Mouse (Mus musculus) limb, embryonic 14.5 days (tissue): Measurements from ENCODE around the gene Tmtc4. TPM values are rescaled to one million over a fixed set of nuclear protein-coding genes. Genes with fewer than 3 reads are reported as not detected.

Source experiments
- ATAC-seq: fragments of 200-750 bp; cut with Nextera tagmentation; 2 replicates; pipeline ENCODE4 v1.8.0; 2017; ENCODE audit warnings: low read depth, moderate number of reproducible peaks, moderate TSS enrichment; ENCODE audit not compliant: low FRiP score
- DNase-seq: peaks from one replicate; pipeline ENCODE4 v3.0.0-alpha.2; 2015; ENCODE audit warnings: low spot score
- H3K27ac ChIP-seq: fragments of 300-500 bp; sonication (generic); replicated peaks from 2 replicates; pipeline ENCODE4 v1.5.1; 2014; ENCODE audit warnings: low read depth, mild to moderate bottlenecking, low read length, moderate library complexity, mixed read lengths
- H3K27me3 ChIP-seq: fragments of 300-500 bp; sonication (generic); 2 replicates; pipeline ENCODE4 v1.6.1; 2014; ENCODE audit warnings: low read length, mixed read lengths; ENCODE audit not compliant: control insufficient read depth, insufficient read depth
- H3K36me3 ChIP-seq: fragments of 300-500 bp; sonication (generic); 2 replicates; pipeline ENCODE4 v1.6.1; 2014; ENCODE audit warnings: mild to moderate bottlenecking, low read length, moderate library complexity, mixed read lengths; ENCODE audit not compliant: control insufficient read depth, insufficient read depth
- H3K4me1 ChIP-seq: fragments of 300-500 bp; sonication (generic); 2 replicates; pipeline ENCODE4 v1.6.1; 2014; ENCODE audit warnings: antibody characterized with exemption, low read length, mixed read lengths; ENCODE audit not compliant: control insufficient read depth, insufficient read depth
- H3K4me2 ChIP-seq: fragments of 300-500 bp; sonication (generic); replicated peaks from 2 replicates; pipeline ENCODE4 v1.6.1; 2014; ENCODE audit warnings: low read depth, mild to moderate bottlenecking, low read length, moderate library complexity; ENCODE audit not compliant: severe bottlenecking
- H3K4me3 ChIP-seq: fragments of 300-500 bp; sonication (generic); replicated peaks from 2 replicates; pipeline ENCODE4 v1.5.1; 2014; ENCODE audit warnings: low read length
- H3K9ac ChIP-seq: fragments of 300-500 bp; sonication (generic); 2 replicates; pipeline ENCODE4 v1.6.1; 2014; ENCODE audit warnings: mild to moderate bottlenecking, low read depth, low read length, moderate library complexity; ENCODE audit not compliant: severe bottlenecking
- H3K9me3 ChIP-seq: fragments of 300-500 bp; sonication (generic); 2 replicates; pipeline ENCODE4 v1.6.1; 2016; ENCODE audit warnings: low read length; ENCODE audit not compliant: control insufficient read depth
- POLR2A ChIP-seq: fragments of 200-500 bp; IDR thresholded peaks from 2 replicates; pipeline ENCODE4 v1.8.0; 2012; ENCODE audit warnings: inconsistent platforms, mild to moderate bottlenecking, moderate library complexity, borderline replicate concordance; ENCODE audit not compliant: insufficient read depth, insufficient read length; ENCODE audit errors: extremely low read depth
- WGBS: fragments of 180-500 bp; shearing (Covaris S2); extraction: QIAGEN DNeasy Blood & Tissue Kit; methylation state at CpG from one replicate; pipeline ENCODE4 v1.1.7; 2014; 5-methylcytosine and 5-hydroxymethylcytosine counted together
- polyA plus RNA-seq, 2 experiments: library from polyadenylated mRNA; depleted of rRNA in 1 of 2; stranded (reverse) in 1 of 2; unstranded in 1 of 2; fragments of >200 nt; fragmentation: Nextera tagmentation in 1 of 2; extraction: Ambion mirVana in 1 of 2; gene quantifications; 2 replicates each; pipeline versions ENCODE4 v1.2.1 to v1.2.3; 2012 to 2014

Gene Tmtc4
- polyA plus RNA-seq, 2 experiments = 20.9 to 25.5 TPM

DNA sequence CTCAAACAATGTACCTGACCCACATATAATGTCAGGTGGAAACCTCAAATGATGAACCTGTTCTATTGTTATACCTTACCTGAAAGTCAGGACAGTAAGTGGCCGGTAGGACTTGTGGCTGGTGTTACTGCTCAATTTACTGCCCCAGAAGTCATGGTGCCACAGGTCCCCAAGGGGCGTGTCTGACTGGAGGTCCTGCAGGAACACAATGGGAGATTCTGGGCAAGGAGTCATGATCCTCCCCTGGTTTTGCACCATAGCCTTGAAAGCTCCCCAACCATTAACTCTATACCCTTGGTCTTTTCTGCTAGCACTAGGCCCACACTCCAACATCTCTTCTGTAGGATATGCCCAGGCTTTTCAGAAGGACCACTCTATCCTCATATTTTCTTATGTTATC is 10.7 kb downstream of the Tmtc4 start:
- DNase-seq (no peak), ATAC-seq (no peak)
- WGBS = 91% methylated on average over 2 of the region's 2 CpGs
- H3K36me3 ChIP-seq = peaks cover 35% of the 10 kb centered on the region
- no peaks in the 10 kb centered on the region for H3K27me3 ChIP-seq
- no peak for TF ChIP-seq POLR2A
- no peaks in the 10 kb centered on the region for H3K4me1 ChIP-seq
- no peaks in the 10 kb centered on the region for H3K9me3 ChIP-seq
- no peak overlapping the region for H3K9ac ChIP-seq
- H3K27ac ChIP-seq = no peak overlapping the region
- H3K4me2 ChIP-seq = no peak overlapping the region
- H3K4me3 ChIP-seq = no peak overlapping the region

DNA sequence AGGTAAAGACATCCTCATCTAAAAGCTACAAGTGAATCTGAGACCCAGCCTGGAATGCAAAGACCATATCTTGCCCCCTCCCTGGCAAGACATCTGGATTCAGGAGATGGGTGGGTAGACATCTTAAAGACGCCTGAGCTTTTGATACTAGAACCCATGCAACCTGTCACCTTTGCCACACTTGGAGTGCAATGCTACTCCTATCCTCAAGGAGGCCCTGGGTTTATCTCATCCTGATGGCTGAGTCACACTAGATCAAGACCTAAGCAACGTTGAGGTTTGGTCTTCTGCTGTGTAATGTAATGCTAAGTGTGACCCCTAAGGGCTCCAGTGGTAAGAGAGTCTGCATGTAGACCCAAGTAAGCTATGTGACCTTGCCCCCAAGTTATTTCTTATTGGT is 15.8 kb downstream of the Tmtc4 start:
- Histone ChIP-seq H3K4me3 (no peak overlapping the region), H3K9ac (no peak overlapping the region), H3K4me1 (no peaks in the 10 kb centered on the region), H3K27ac (no peak overlapping the region), H3K9me3 (no peaks in the 10 kb centered on the region), H3K4me2 (no peak overlapping the region), H3K36me3 (peaks cover 43% of the 10 kb centered on the region), H3K27me3 (no peaks in the 10 kb centered on the region)
- 62% methylated on average over 2 of the region's 2 CpGs for WGBS
- no peak for TF ChIP-seq POLR2A
- ATAC-seq (no peak), DNase-seq (no peak)

GRCm38 (mm10) chr14:122957941-122958340 is 25.9 kb downstream of the Tmtc4 start:
- H3K9ac ChIP-seq = no peak overlapping the region
- DNase-seq (no peak), ATAC-seq (no peak)
- TF ChIP-seq POLR2A = no peak
- WGBS = 80% methylated on average over 8 of the region's 8 CpGs
- no peak overlapping the region for H3K4me2 ChIP-seq
- no peak overlapping the region for H3K27ac ChIP-seq
- 0 out of 2 replicates have a peak, but pooled peaks cover 3% of the 10 kb centered on the region for H3K4me1 ChIP-seq
- no peaks in the 10 kb centered on the region for H3K27me3 ChIP-seq
- H3K9me3 ChIP-seq = no peaks in the 10 kb centered on the region
- H3K36me3 ChIP-seq = no peaks in the 10 kb centered on the region
- no peak overlapping the region for H3K4me3 ChIP-seq

GRCm38 (mm10) chr14:122953331-122953730 is 30.5 kb downstream of the Tmtc4 start:
- no peaks in the 10 kb centered on the region for H3K9me3 ChIP-seq
- no peak overlapping the region for H3K4me3 ChIP-seq
- 17% methylated on average over 1 of the region's 1 CpGs for WGBS
- no peak overlapping the region for H3K9ac ChIP-seq
- peak; percentile 74 for DNase-seq
- H3K36me3 ChIP-seq = peaks cover 10% of the 10 kb centered on the region
- H3K27me3 ChIP-seq = no peaks in the 10 kb centered on the region
- ATAC-seq = no peak
- H3K27ac ChIP-seq = no peak overlapping the region
- H3K4me2 ChIP-seq = no peak overlapping the region
- H3K4me1 ChIP-seq = no peaks in the 10 kb centered on the region
- TF ChIP-seq POLR2A = no peak

DNA sequence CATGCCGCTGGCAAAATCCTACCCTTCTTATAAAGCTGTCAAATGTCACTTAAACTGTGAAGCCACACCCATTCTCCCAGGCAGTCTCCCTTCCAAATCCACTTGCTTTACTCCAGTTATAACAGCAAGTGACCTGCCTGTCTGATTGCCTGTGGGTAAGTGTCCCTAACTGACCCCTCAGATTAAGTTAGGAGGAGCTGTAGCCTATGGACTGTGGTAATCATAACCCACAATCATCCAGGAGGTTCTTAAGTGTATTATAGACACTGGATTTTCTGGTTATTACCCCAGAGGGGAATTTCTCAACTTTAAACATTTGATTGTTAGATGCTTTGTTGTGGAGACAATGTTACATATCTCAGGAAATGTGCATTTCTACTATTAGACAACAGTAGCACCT is 31.3 kb downstream of the Tmtc4 start:
- TF ChIP-seq POLR2A = no peak
- H3K4me1 ChIP-seq = no peaks in the 10 kb centered on the region
- H3K27me3 ChIP-seq = no peaks in the 10 kb centered on the region
- no peak for ATAC-seq
- WGBS = 43% methylated on average over 1 of the region's 1 CpGs
- no peak overlapping the region for H3K4me3 ChIP-seq
- H3K9ac ChIP-seq = no peak overlapping the region
- no peak for DNase-seq
- no peak overlapping the region for H3K4me2 ChIP-seq
- no peaks in the 10 kb centered on the region for H3K9me3 ChIP-seq
- peaks cover 17% of the 10 kb centered on the region for H3K36me3 ChIP-seq
- H3K27ac ChIP-seq = no peak overlapping the region
